In genomic region chr6:116653684-116654454, GRCm38 (mm10) we compare ENCODE assay signal across 8 mouse cellular contexts. TPM values are rescaled to one million over a fixed set of nuclear protein-coding genes. Genes with fewer than 3 reads are reported as not detected.
DNase-seq lines count a peak whose midpoint lies in the region; ATAC-seq lines count a peak whose summit lies in the region.

No protein-coding gene starts in this region.

- H3K9me3 ChIP-seq in embryonic facial prominence, embryonic 14.5 days (ENCODE audit: control insufficient read depth, low read length): no peaks in the 10 kb centered on the region
- no peaks in the 10 kb centered on the region for H3K9me3 ChIP-seq in hindbrain, embryonic 14.5 days (ENCODE audit: control insufficient read depth, low read length)

- no peak overlapping the region for H3K4me3 ChIP-seq in embryonic facial prominence, embryonic 14.5 days (ENCODE audit: low read depth, low read length)
- H3K4me3 ChIP-seq in hindbrain, embryonic 14.5 days (replicated peaks; ENCODE audit: low read length): no peak overlapping the region

- 57% methylated on average over 9 of the region's 9 CpGs for WGBS in embryonic facial prominence, embryonic 14.5 days
- WGBS in hindbrain, embryonic 14.5 days: 65% methylated on average over 9 of the region's 9 CpGs

- no peak for DNase-seq in cerebellum, adult 9-11 months
- peak; percentile 73 for DNase-seq in adrenal gland, postnatal 10 days
- peak; percentile 77 for DNase-seq in embryonic facial prominence, embryonic 14.5 days (ENCODE audit: low spot score)
- DNase-seq in hindbrain, embryonic 14.5 days (ENCODE audit: low spot score): peak; percentile 92
- peak; percentile 52 to 60 for DNase-seq in left cerebral cortex, postnatal 10 days (ENCODE audit: extremely low spot score in 1 of 2, low spot score in 2 of 2)
- peak; percentile 74 for DNase-seq in right cerebral cortex, postnatal 4 days

- intact Hi-C loops in left cerebral cortex, postnatal 10 days (cut with DNase I): loop anchor here (5.0 to 10.0 kb wide), 3 partner anchors 113 to 1173 kb away; partner anchors contain the start of gene Cxcl12

- no peak overlapping the region for H3K4me2 ChIP-seq in embryonic facial prominence, embryonic 14.5 days (ENCODE audit: low read depth, low read length)
- no peak overlapping the region for H3K4me2 ChIP-seq in hindbrain, embryonic 14.5 days (replicated peaks)

- H3K4me1 ChIP-seq in embryonic facial prominence, embryonic 14.5 days (ENCODE audit: control insufficient read depth, insufficient read depth, low read length): no peaks in the 10 kb centered on the region
- H3K4me1 ChIP-seq in hindbrain, embryonic 14.5 days (replicated peaks; ENCODE audit: control insufficient read depth, insufficient read depth, low read length): no peaks in the 10 kb centered on the region

- no peaks in the 10 kb centered on the region for H3K27me3 ChIP-seq in embryonic facial prominence, embryonic 14.5 days (replicated peaks; ENCODE audit: control insufficient read depth, insufficient read depth, low read length)
- no peaks in the 10 kb centered on the region for H3K27me3 ChIP-seq in hindbrain, embryonic 14.5 days (ENCODE audit: control insufficient read depth, insufficient read depth, low read length)

- peak; percentile 72; the same call in 1 of the 2 replicates for ATAC-seq in cerebellum, adult (ENCODE audit: insufficient number of reproducible peaks, low FRiP score, low TSS enrichment)
- ATAC-seq in embryonic facial prominence, embryonic 14.5 days (ENCODE audit: low read depth): peak; percentile 82
- peak; percentile 78 for ATAC-seq in hindbrain, embryonic 14.5 days (ENCODE audit: low FRiP score)
- peak; percentile 74 for ATAC-seq in megakaryocyte-erythroid progenitor cell, adult 5-6 weeks (replicated peaks; ENCODE audit: low FRiP score, low TSS enrichment, poor library complexity, severe bottlenecking)

- no peak overlapping the region for H3K27ac ChIP-seq in embryonic facial prominence, embryonic 14.5 days (replicated peaks; ENCODE audit: low read depth, low read length)
- no peak overlapping the region for H3K27ac ChIP-seq in hindbrain, embryonic 14.5 days

- H3K9ac ChIP-seq in embryonic facial prominence, embryonic 14.5 days (ENCODE audit: low read depth, low read length): no peak overlapping the region
- H3K9ac ChIP-seq in hindbrain, embryonic 14.5 days: no peak overlapping the region

- H3K36me3 ChIP-seq in embryonic facial prominence, embryonic 14.5 days (ENCODE audit: control insufficient read depth, insufficient read depth, low read length): no peaks in the 10 kb centered on the region
- H3K36me3 ChIP-seq in hindbrain, embryonic 14.5 days (replicated peaks; ENCODE audit: control insufficient read depth, insufficient read depth): no peaks in the 10 kb centered on the region

RNA-seq across cellular contexts. Expression of gene Depp1, which starts 3.5 kb away (rescaled TPM):
- 100 to 1,000 TPM in 1 of 2 experiments, 10 to 100 TPM in 1; 27.8 to 111 TPM for total RNA-seq in adrenal gland, postnatal 10 days (2021)
- 23.7 and 27.1 TPM in 2 replicates for polyA plus RNA-seq in embryonic facial prominence, embryonic 14.5 days (2014; fragmentation: Nextera tagmentation; extraction: Ambion mirVana)
- polyA plus RNA-seq in hindbrain, embryonic 14.5 days (2014; fragmentation: Nextera tagmentation; extraction: Ambion mirVana): 8.2 and 8.7 TPM in 2 replicates
- total RNA-seq in left cerebral cortex, postnatal 10 days (2021): 1 to 10 TPM; 1.1 to 3.5 TPM
- not detected in 2 replicates for total RNA-seq in megakaryocyte-erythroid progenitor cell, adult 5-6 weeks (2014; fragmentation: Nextera tagmentation)
- total RNA-seq in megakaryocyte-erythroid progenitor cell, adult 5-6 weeks (2017): not detected in 2 replicates

RNA-seq across cellular contexts. Expression of gene Rassf4, which starts 19.9 kb away (rescaled TPM):
- total RNA-seq in adrenal gland, postnatal 10 days (2021): 1 to 10 TPM; 6.0 to 6.3 TPM
- polyA plus RNA-seq in embryonic facial prominence, embryonic 14.5 days (2014; fragmentation: Nextera tagmentation; extraction: Ambion mirVana): 17.5 and 17.9 TPM in 2 replicates
- polyA plus RNA-seq in hindbrain, embryonic 14.5 days (2014; fragmentation: Nextera tagmentation; extraction: Ambion mirVana): 30.3 and 33.1 TPM in 2 replicates
- total RNA-seq in left cerebral cortex, postnatal 10 days (2021): 1 to 10 TPM; 4.5 to 5.7 TPM
- 2.0 and 2.4 TPM in 2 replicates for total RNA-seq in megakaryocyte-erythroid progenitor cell, adult 5-6 weeks (2014; fragmentation: Nextera tagmentation)
- total RNA-seq in megakaryocyte-erythroid progenitor cell, adult 5-6 weeks (2017): 3.3 and 5.4 TPM in 2 replicates

RNA-seq across cellular contexts. Expression of gene Zfp422, which starts 25.1 kb away (rescaled TPM):
- total RNA-seq in adrenal gland, postnatal 10 days (2021): 10 to 100 TPM; 26.2 to 27.4 TPM
- polyA plus RNA-seq in embryonic facial prominence, embryonic 14.5 days (2014; fragmentation: Nextera tagmentation; extraction: Ambion mirVana): 131 and 154 TPM in 2 replicates
- polyA plus RNA-seq in hindbrain, embryonic 14.5 days (2014; fragmentation: Nextera tagmentation; extraction: Ambion mirVana): 138 and 146 TPM in 2 replicates
- 10 to 100 TPM; 28.8 to 33.2 TPM for total RNA-seq in left cerebral cortex, postnatal 10 days (2021)
- 32.6 and 36.2 TPM in 2 replicates for total RNA-seq in megakaryocyte-erythroid progenitor cell, adult 5-6 weeks (2014; fragmentation: Nextera tagmentation)
- total RNA-seq in megakaryocyte-erythroid progenitor cell, adult 5-6 weeks (2017): 21.2 and 40.2 TPM in 2 replicates

Comparison
In these comparisons a context has a peak if more than half of its experiments do, and no peak if none do; other contexts are left out.
1. RNA of gene Depp1, which starts 3.5 kb away (total RNA-seq): 27.8 to 111 TPM in adrenal gland, postnatal 10 days; 1.1 to 3.5 TPM in left cerebral cortex, postnatal 10 days and not detected in megakaryocyte-erythroid progenitor cell, adult 5-6 weeks; every median in the first group is over 4 times any median in the second.
2. Peak in every context shown above with its lines, with median percentiles within 50 percentile points of each other: ATAC-seq.